Mouse (Mus musculus) MEL (cell line): ENCODE results near the gene Scnm1. TPM values are rescaled to one million over a fixed set of nuclear protein-coding genes. Genes with fewer than 3 reads are reported as not detected.

ENCODE experiments used
- DNase-seq: peaks from one replicate; pipeline ENCODE4 v3.0.0; 2011; ENCODE audit warnings: low read depth, low spot score
- H3K27ac ChIP-seq: 2 replicates; pipeline ENCODE4 v1.5.1; 2012; ENCODE audit warnings: low read depth, mild to moderate bottlenecking, control low read depth, low read length, moderate library complexity; ENCODE audit not compliant: control insufficient read depth
- H3K27me3 ChIP-seq, 2 experiments: fragments of 150-350 bp in 1 of 2; sonication (generic) in 1 of 2; 2 replicates each; pipeline ENCODE4 v1.6.1; 2012; ENCODE audit warnings: low read length in 2 of 2, mild to moderate bottlenecking in 2 of 2, improper control_type of control experiment in 1 of 2, moderate library complexity in 1 of 2; ENCODE audit not compliant: insufficient read depth in 2 of 2, control insufficient read depth in 1 of 2
- H3K36me3 ChIP-seq, 2 experiments: 2 replicates each; pipeline ENCODE4 v1.6.1; 2012 to 2014; ENCODE audit warnings: low read length in 2 of 2, improper control_type of control experiment in 1 of 2, inconsistent platforms in 1 of 2, mild to moderate bottlenecking in 1 of 2; ENCODE audit not compliant: insufficient read depth in 2 of 2, control insufficient read depth in 1 of 2
- H3K4me1 ChIP-seq, 2 experiments: fragments of 150-350 bp in 1 of 2; sonication (generic) in 1 of 2; 2 replicates each; pipeline ENCODE4 v1.6.1; 2012; ENCODE audit warnings: low read length in 2 of 2, improper control_type of control experiment in 1 of 2, mild to moderate bottlenecking in 1 of 2; ENCODE audit not compliant: insufficient read depth in 2 of 2, control insufficient read depth in 1 of 2
- H3K4me3 ChIP-seq, 2 experiments: fragments of 150-350 bp in 1 of 2; sonication (generic) in 1 of 2; 2 replicates each; pipeline ENCODE4 v1.5.1; 2012; ENCODE audit warnings: low read depth in 2 of 2, low read length in 2 of 2, mild to moderate bottlenecking in 2 of 2, moderate library complexity in 2 of 2, control low read depth in 1 of 2, improper control_type of control experiment in 1 of 2; ENCODE audit not compliant: control insufficient read depth in 1 of 2, insufficient read depth in 1 of 2
- H3K79me2 ChIP-seq: 2 replicates; pipeline ENCODE4 v1.6.1; 2012; ENCODE audit warnings: mild to moderate bottlenecking, low read length, moderate library complexity; ENCODE audit not compliant: control insufficient read depth, poor library complexity, insufficient read depth
- H3K9ac ChIP-seq: 2 replicates; pipeline ENCODE4 v1.6.1; 2012; ENCODE audit warnings: low read depth, mild to moderate bottlenecking, control low read depth, low read length, moderate library complexity; ENCODE audit not compliant: control insufficient read depth, poor library complexity, severe bottlenecking
- H3K9me3 ChIP-seq: fragments of 150-350 bp; sonication (generic); replicated peaks from 2 replicates; pipeline ENCODE4 v1.6.1; 2012; ENCODE audit warnings: mild to moderate bottlenecking, low read length, improper control_type of control experiment, moderate library complexity; ENCODE audit not compliant: insufficient read depth
- CTCF ChIP-seq, 3 experiments: IDR thresholded peaks in 2 of 3; conservative IDR thresholded peaks in 1 of 3; 2 replicates each; pipeline ENCODE4 v1.5.1; 2011 to 2012; ENCODE audit warnings: low read length in 3 of 3, low read depth in 2 of 3, mild to moderate bottlenecking in 2 of 3, improper control_type of control experiment in 1 of 3, inconsistent platforms in 1 of 3, mixed read lengths in 1 of 3, moderate library complexity in 1 of 3; ENCODE audit not compliant: control insufficient read depth in 1 of 3, insufficient read depth in 1 of 3, poor library complexity in 1 of 3, severe bottlenecking in 1 of 3
- E2F4 ChIP-seq: IDR thresholded peaks from 2 replicates; pipeline ENCODE4 v1.6.1; 2011; ENCODE audit warnings: low read depth, low read length, improper control_type of control experiment, borderline replicate concordance
- ETS1 ChIP-seq: IDR thresholded peaks from 2 replicates; pipeline ENCODE4 v1.6.1; 2012; ENCODE audit warnings: low read depth, mild to moderate bottlenecking, inconsistent platforms, low read length, improper control_type of control experiment, moderate library complexity
- GABPA ChIP-seq: IDR thresholded peaks from 2 replicates; pipeline ENCODE4 v1.6.1; 2012; ENCODE audit warnings: low read depth, mild to moderate bottlenecking, inconsistent platforms, low read length, improper control_type of control experiment, moderate library complexity
- GATA1 ChIP-seq: IDR thresholded peaks from 2 replicates; pipeline ENCODE4 v1.6.1; 2011; ENCODE audit warnings: low read depth, low read length, improper control_type of control experiment
- HCFC1 ChIP-seq: IDR thresholded peaks from 2 replicates; pipeline ENCODE4 v1.6.1; 2012; ENCODE audit warnings: low read depth, mild to moderate bottlenecking, inconsistent platforms, low read length, improper control_type of control experiment, moderate library complexity
- JUND ChIP-seq: IDR thresholded peaks from 2 replicates; pipeline ENCODE4 v1.6.1; 2011; ENCODE audit warnings: low read depth, mild to moderate bottlenecking, improper control_type of control experiment, low read length
- KAT2A ChIP-seq: conservative IDR thresholded peaks from 2 replicates; pipeline ENCODE4 v1.6.1; 2012; ENCODE audit warnings: low read depth, low read length, improper control_type of control experiment, inconsistent platforms
- MAFK ChIP-seq: IDR thresholded peaks from 2 replicates; pipeline ENCODE4 v1.6.1; 2011; ENCODE audit warnings: low read depth, mild to moderate bottlenecking, low read length, improper control_type of control experiment, borderline replicate concordance
- MAX ChIP-seq: IDR thresholded peaks from 2 replicates; pipeline ENCODE4 v1.6.1; 2011; ENCODE audit warnings: low read length, improper control_type of control experiment
- MAZ ChIP-seq: IDR thresholded peaks from 2 replicates; pipeline ENCODE4 v1.6.1; 2012; ENCODE audit warnings: low read depth, mild to moderate bottlenecking, inconsistent platforms, low read length, improper control_type of control experiment
- MEF2A ChIP-seq: IDR thresholded peaks from 2 replicates; pipeline ENCODE4 v1.6.1; 2014; ENCODE audit warnings: low read depth, mild to moderate bottlenecking, inconsistent platforms, low read length, improper control_type of control experiment; ENCODE audit not compliant: poor library complexity, insufficient replicate concordance, severe bottlenecking; ENCODE audit errors: extremely low read depth
- MXI1 ChIP-seq: IDR thresholded peaks from 2 replicates; pipeline ENCODE4 v1.6.1; 2011; ENCODE audit warnings: mild to moderate bottlenecking, low read depth, low read length, improper control_type of control experiment
- MYC ChIP-seq: IDR thresholded peaks from 2 replicates; pipeline ENCODE4 v1.6.1; 2011; ENCODE audit warnings: low read depth, mild to moderate bottlenecking, low read length, improper control_type of control experiment, moderate library complexity
- POLR2A ChIP-seq, 2 experiments: IDR thresholded peaks; 2 replicates each; pipeline ENCODE4 v1.6.1; 2011 to 2012; ENCODE audit warnings: low read length in 2 of 2, mild to moderate bottlenecking in 2 of 2, control low read depth in 1 of 2, improper control_type of control experiment in 1 of 2, low read depth in 1 of 2, moderate library complexity in 1 of 2; ENCODE audit not compliant: control insufficient read depth in 1 of 2, insufficient read depth in 1 of 2, poor library complexity in 1 of 2
- POLR2AphosphoS2 ChIP-seq: IDR thresholded peaks from 2 replicates; pipeline ENCODE4 v1.6.1; 2011; ENCODE audit warnings: low read length, improper control_type of control experiment
- RCOR1 ChIP-seq: IDR thresholded peaks from 2 replicates; pipeline ENCODE4 v1.6.1; 2012; ENCODE audit warnings: low read depth, mild to moderate bottlenecking, inconsistent platforms, low read length, improper control_type of control experiment
- SIN3A ChIP-seq: IDR thresholded peaks from 2 replicates; pipeline ENCODE4 v1.6.1; 2012; ENCODE audit warnings: low read length, improper control_type of control experiment, inconsistent platforms
- SMC3 ChIP-seq: IDR thresholded peaks from 2 replicates; pipeline ENCODE4 v1.6.1; 2011; ENCODE audit warnings: low read depth, low read length, improper control_type of control experiment
- TAL1 ChIP-seq: IDR thresholded peaks from 2 replicates; pipeline ENCODE4 v1.6.1; 2012; ENCODE audit warnings: mild to moderate bottlenecking, inconsistent platforms, low read length, moderate library complexity, mixed read lengths
- UBTF ChIP-seq: IDR thresholded peaks from 2 replicates; pipeline ENCODE4 v1.6.1; 2012; ENCODE audit warnings: low read depth, mild to moderate bottlenecking, inconsistent platforms, low read length, improper control_type of control experiment, moderate library complexity, borderline replicate concordance; ENCODE audit not compliant: insufficient read depth
- USF2 ChIP-seq, 2 experiments: IDR thresholded peaks; 2 replicates each; pipeline ENCODE4 v1.6.1; 2011 to 2012; ENCODE audit warnings: improper control_type of control experiment in 2 of 2, low read length in 2 of 2, borderline replicate concordance in 1 of 2, inconsistent platforms in 1 of 2, low read depth in 1 of 2, mild to moderate bottlenecking in 1 of 2; ENCODE audit not compliant: insufficient read depth in 1 of 2
- ZC3H11A ChIP-seq: IDR thresholded peaks from 2 replicates; pipeline ENCODE4 v1.6.1; 2012; ENCODE audit warnings: low read depth, mild to moderate bottlenecking, inconsistent platforms, low read length, improper control_type of control experiment
- ZKSCAN1 ChIP-seq: IDR thresholded peaks from 2 replicates; pipeline ENCODE4 v1.6.1; 2012; ENCODE audit warnings: low read depth, mild to moderate bottlenecking, inconsistent platforms, low read length, improper control_type of control experiment, moderate library complexity
- ZMIZ1 ChIP-seq: IDR thresholded peaks from 2 replicates; pipeline ENCODE4 v1.6.1; 2012; ENCODE audit warnings: low read depth, mild to moderate bottlenecking, inconsistent platforms, low read length, improper control_type of control experiment, moderate library complexity
- polyA plus RNA-seq, 2 experiments: library from polyadenylated mRNA; stranded (reverse) in 1 of 2; unstranded in 1 of 2; fragments of >175 nt in 1 of 2; fragments of >200 nt in 1 of 2; gene quantifications; 2 replicates each; pipeline versions ENCODE4 v1.2.1 to v1.2.4; 2012; ENCODE audit warnings: low replicate concordance in 2 of 2, low read depth in 1 of 2; ENCODE audit not compliant: insufficient read length in 2 of 2, insufficient read depth in 1 of 2, missing spikeins in 1 of 2
- total RNA-seq: library from RNA; depleted of rRNA; stranded (reverse); fragments of 300-350 nt; gene quantifications from 2 replicates; pipeline ENCODE4 v1.2.3, GENCODE M21; 2012

The Scnm1 gene
- total and polyA plus RNA-seq, 3 experiments = 93.1 to 104 TPM; not detected in 1

- peak; percentile 100 for DNase-seq
- Histone ChIP-seq H3K27me3 (no peaks in the 10 kb centered on the region), H3K79me2 (peaks cover 22% of the 10 kb centered on the region), H3K36me3 (peaks cover 7 to 15% of the 10 kb centered on the region in 2 experiments), H3K9me3 (no peaks in the 10 kb centered on the region), H3K9ac (peak within 1 kb of the TSS; percentile 87), H3K4me1 (peaks cover 6 to 15% of the 10 kb centered on the region in 2 experiments), H3K4me3 (peak within 1 kb of the TSS; percentile 80 to 83), H3K27ac (peak within 1 kb of the TSS; percentile 88)
- TF ChIP-seq POLR2AphosphoS2 (no peak), MAX (no peak), UBTF (no peak), GABPA (no peak), GATA1 (peak; percentile 24; the same call in 1 of the 2 replicates), SIN3A (no peak), TAL1 (no peak), E2F4 (no peak), ZMIZ1 (no peak), HCFC1 (no peak), MEF2A (no peak), ZC3H11A (no peak), ZKSCAN1 (no peak), POLR2A (IDR thresholded peaks at IDR 0.05; ENCODE audit: control insufficient read depth in 1 of 2, insufficient read depth in 1 of 2, low read depth in 1 of 2, low read length in 2 of 2, poor library complexity in 1 of 2) (peak in 1 of 2 experiments; percentile 92; a peak in 2 of 4 replicates), KAT2A (no peak), CTCF (IDR thresholded peaks at IDR 0.05 in 2 of 3, conservative IDR thresholded peaks at IDR 0.05 in 1 of 3; ENCODE audit: control insufficient read depth in 1 of 3, insufficient read depth in 1 of 3, low read depth in 2 of 3, low read length in 3 of 3, poor library complexity in 1 of 3, severe bottlenecking in 1 of 3) (peak in 1 of 3 experiments; percentile 12; a peak in 1 of 6 replicates)
Measured at GRCm38 (mm10) chr3:95110911-95111726, 22.7 kb downstream of the Scnm1 start, which contains the start of gene Vps72. Gene Vps72, plus strand, starts transcription at chr3:95111022.

GRCm38 (mm10) chr3:95107898-95108297 is 25.9 kb downstream of the Scnm1 start:
- H3K9ac ChIP-seq = no peak overlapping the region
- H3K4me1 ChIP-seq = peaks cover 13 to 28% of the 10 kb centered on the region in 2 experiments
- peaks cover 45% of the 10 kb centered on the region for H3K79me2 ChIP-seq
- H3K36me3 ChIP-seq = peaks cover 3 to 31% of the 10 kb centered on the region in 2 experiments; a peak in 3 of 4 replicates
- no peak overlapping the region for H3K4me3 ChIP-seq
- no peaks in the 10 kb centered on the region for H3K9me3 ChIP-seq
- H3K27me3 ChIP-seq = no peaks in the 10 kb centered on the region
- no peak for TF ChIP-seq MYC
- TF ChIP-seq GABPA = no peak
- peak; percentile 18; the same call in 1 of the 2 replicates for TF ChIP-seq GATA1
- TF ChIP-seq JUND = no peak
- TF ChIP-seq USF2 (IDR thresholded peaks at IDR 0.05; ENCODE audit: borderline replicate concordance in 1 of 2, insufficient read depth in 1 of 2, low read depth in 1 of 2, low read length in 2 of 2) = no peak
- no peak for TF ChIP-seq MEF2A
- TF ChIP-seq ZC3H11A = no peak
- no peak for TF ChIP-seq MXI1
- TF ChIP-seq MAFK = no peak
- TF ChIP-seq MAZ = no peak
- TF ChIP-seq SMC3 = no peak
- peak in 1 of 3 experiments; percentile 55; a peak in 2 of 6 replicates for TF ChIP-seq CTCF (IDR thresholded peaks at IDR 0.05 in 2 of 3, conservative IDR thresholded peaks at IDR 0.05 in 1 of 3; ENCODE audit: control insufficient read depth in 1 of 3, insufficient read depth in 1 of 3, low read depth in 2 of 3, low read length in 3 of 3, poor library complexity in 1 of 3, severe bottlenecking in 1 of 3)
- no peak for TF ChIP-seq RCOR1
- TF ChIP-seq E2F4 = no peak
- TF ChIP-seq ETS1 = no peak
- no peak overlapping the region for H3K27ac ChIP-seq
- DNase-seq = peak; percentile 81
